Mouse (Mus musculus) hindbrain, embryonic 11.5 days (tissue): ENCODE data around the gene C330021F23Rik. TPM values are rescaled to one million over a fixed set of nuclear protein-coding genes. Genes with fewer than 3 reads are reported as not detected.

Source experiments
- polyA plus RNA-seq: library from polyadenylated mRNA; unstranded; fragments of >200 nt; fragmentation: Nextera tagmentation; extraction: Ambion mirVana; gene quantifications from 2 replicates; pipeline ENCODE4 v1.2.1, GENCODE M21; 2014

C330021F23Rik gene
- polyA plus RNA-seq, 1 experiment from 2014 or later = 3.9 TPM

Other genes with a start within 250 kb of the C330021F23Rik start
- not detected in 2 replicates for gene A430078G23Rik, start 214.6 kb upstream of the C330021F23Rik start, polyA plus RNA-seq
- gene Arhgef18, start 175.0 kb upstream of the C330021F23Rik start, polyA plus RNA-seq = 9.2 and 10.9 TPM in 2 replicates
- 2.4 and 3.1 TPM in 2 replicates for gene Pex11g, start 100.3 kb upstream of the C330021F23Rik start, polyA plus RNA-seq
- gene Tex45, start 97.1 kb upstream of the C330021F23Rik start, polyA plus RNA-seq = not detected in 2 replicates
- gene Zfp358, start 74.9 kb upstream of the C330021F23Rik start, polyA plus RNA-seq = 31.2 and 39.3 TPM in 2 replicates
- gene Mcoln1, start 67.5 kb upstream of the C330021F23Rik start, polyA plus RNA-seq = 36.8 and 49.5 TPM in 2 replicates
- gene Pnpla6, start 52.6 kb upstream of the C330021F23Rik start, polyA plus RNA-seq = 17.4 and 19.9 TPM in 2 replicates
- gene Camsap3, start 19.3 kb downstream of the C330021F23Rik start, polyA plus RNA-seq = 13.3 and 15.3 TPM in 2 replicates
- gene Xab2, start 53.3 kb downstream of the C330021F23Rik start, polyA plus RNA-seq = 47.5 and 58.1 TPM in 2 replicates
- gene Pet100, start 53.6 kb downstream of the C330021F23Rik start, polyA plus RNA-seq = 96.3 and 102 TPM in 2 replicates
- 0.31 and 0.33 TPM in 2 replicates for gene Pcp2, start 57.6 kb downstream of the C330021F23Rik start, polyA plus RNA-seq
- gene Stxbp2, start 63.0 kb downstream of the C330021F23Rik start, polyA plus RNA-seq = 23.6 and 24.9 TPM in 2 replicates
- 0.18 TPM in 1 of 2 replicates, not detected in the other for gene Retn, start 87.8 kb downstream of the C330021F23Rik start, polyA plus RNA-seq
- gene Mcemp1, start 97.8 kb downstream of the C330021F23Rik start, polyA plus RNA-seq = 0.19 TPM in 1 of 2 replicates, not detected in the other
- 7.2 and 8.1 TPM in 2 replicates for gene Fcor, start 104.4 kb downstream of the C330021F23Rik start, polyA plus RNA-seq
- gene Trappc5, start 108.3 kb downstream of the C330021F23Rik start, polyA plus RNA-seq = 34.2 and 40.8 TPM in 2 replicates
- 0.15 and 0.49 TPM in 2 replicates for gene Fcer2a, start 126.2 kb downstream of the C330021F23Rik start, polyA plus RNA-seq
- gene Clec4g, start 152.7 kb downstream of the C330021F23Rik start, polyA plus RNA-seq = 0.39 TPM in 1 of 2 replicates, not detected in the other
- not detected in 2 replicates for gene Cd209a, start 181.0 kb downstream of the C330021F23Rik start, polyA plus RNA-seq